Mouse (Mus musculus) left cerebral cortex, postnatal 10 days (tissue): ENCODE measurements around the gene Gm21860. TPM values are rescaled to one million over a fixed set of nuclear protein-coding genes. Genes with fewer than 3 reads are reported as not detected.
A peak's percentile ranks its signal among the peaks of the same experiment; 100 is the strongest.
"Not testable (repeated sequence)": the region's sequence is repeated elsewhere in the genome, so short reads cannot be mapped to it uniquely, and the experiment has no call there.

Experiments used
- DNase-seq, 2 experiments: peaks; one replicate each; pipeline ENCODE4 v3.0.0; 2021 to 2022; ENCODE audit warnings: low spot score in 2 of 2, mixed read lengths in 1 of 2; ENCODE audit errors: extremely low spot score in 1 of 2
- intact Hi-C: fragments of 180-260 bp; cut with DNase I; formaldehyde crosslinking; loops from one replicate; pipeline ENCODE4 v1.15.1; 2025
- total RNA-seq, 2 experiments: library from RNA; stranded (reverse); gene quantifications; 2 replicates each; pipeline ENCODE4 v1.2.3; 2021

The Gm21860 gene
- not detected for total RNA-seq

DNA sequence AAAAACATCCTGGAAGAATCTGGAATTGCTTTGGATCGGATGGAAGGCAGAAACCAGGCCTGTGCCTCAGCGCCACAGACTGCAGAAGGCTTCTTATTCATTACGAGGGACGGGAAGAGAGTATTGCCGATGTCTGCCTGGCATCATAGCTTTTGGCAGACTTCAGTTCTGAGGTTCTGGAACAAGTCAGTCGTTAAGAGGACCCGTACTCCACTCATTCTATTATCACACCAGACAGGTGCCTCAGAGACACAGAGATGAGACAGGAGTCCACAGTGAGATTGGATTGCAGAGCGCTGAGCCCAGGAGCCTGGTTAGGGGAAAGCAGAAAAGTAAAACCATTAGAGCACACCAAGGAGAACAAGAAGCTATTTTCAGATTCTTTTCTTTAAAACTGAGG, at the start of gene Gm21860:
Gene Gm21860 (minus strand): TSS at position 101 of the 400 bp plus-strand sequence.
- intact Hi-C loops, DNase-seq: not testable (repeated sequence)

DNA sequence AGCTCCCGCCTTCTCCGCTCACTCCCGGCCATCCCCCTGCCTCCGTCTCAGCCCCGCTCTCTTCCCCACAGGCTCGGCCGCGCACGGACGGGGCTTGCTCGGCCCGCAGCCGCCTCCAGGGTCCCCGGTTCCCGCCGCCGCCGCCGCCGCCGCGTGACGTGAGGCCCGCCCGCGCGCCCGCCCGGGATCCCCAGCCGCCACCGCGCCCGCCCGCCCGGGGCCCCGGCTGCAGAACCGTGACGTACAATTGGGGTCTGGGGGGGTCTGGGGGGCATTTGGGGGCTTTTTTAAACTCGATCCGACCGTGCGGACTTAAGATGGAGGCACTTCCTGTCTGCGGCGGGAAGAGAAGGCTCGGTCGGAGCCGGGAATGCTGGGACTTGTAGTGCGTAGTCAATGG, 29.8 kb upstream of the Gm21860 start, which contains the start of gene Gm47283:
Gene Gm47283 (plus strand): TSS at position 301 of the 400 bp plus-strand sequence.
- intact Hi-C loops, DNase-seq: not testable (repeated sequence)

DNA sequence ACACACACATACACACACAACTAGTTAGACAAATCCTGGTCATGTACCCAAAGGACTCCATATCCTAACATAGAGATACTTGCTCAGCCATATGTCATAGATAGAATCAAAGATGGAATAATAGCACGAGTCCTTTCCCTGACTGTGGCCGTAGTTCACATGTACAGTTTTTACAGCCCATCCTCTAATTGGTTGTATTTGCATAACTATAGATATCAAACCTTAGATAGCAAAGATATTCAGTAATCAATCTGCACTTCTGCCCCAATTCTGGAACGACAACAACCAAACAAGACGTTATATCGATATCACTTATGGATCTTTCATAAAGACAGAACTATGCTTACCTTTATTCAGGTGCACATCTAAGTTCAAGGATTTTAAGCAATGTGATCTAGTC, 9.4 kb downstream of the Gm21860 start:
- DNase-seq, intact Hi-C loops: not testable (repeated sequence)

- DNase-seq, result peak; percentile 79 to 90
- intact Hi-C loops, result not testable (repeated sequence)
Measured at GRCm38 (mm10) chrY:90744381-90744981, 10.1 kb downstream of the Gm21860 start.

GRCm38 (mm10) chrY:90743811-90744220, 10.8 kb downstream of the Gm21860 start:
- intact Hi-C loops, result no loop called here
- DNase-seq, result peak in 1 of 2 experiments; percentile 39

- intact Hi-C loops, result not testable (repeated sequence)
- DNase-seq, result peak in 1 of 2 experiments; percentile 51
Measured at GRCm38 (mm10) chrY:90743053-90743810, 11.4 kb downstream of the Gm21860 start.

DNA sequence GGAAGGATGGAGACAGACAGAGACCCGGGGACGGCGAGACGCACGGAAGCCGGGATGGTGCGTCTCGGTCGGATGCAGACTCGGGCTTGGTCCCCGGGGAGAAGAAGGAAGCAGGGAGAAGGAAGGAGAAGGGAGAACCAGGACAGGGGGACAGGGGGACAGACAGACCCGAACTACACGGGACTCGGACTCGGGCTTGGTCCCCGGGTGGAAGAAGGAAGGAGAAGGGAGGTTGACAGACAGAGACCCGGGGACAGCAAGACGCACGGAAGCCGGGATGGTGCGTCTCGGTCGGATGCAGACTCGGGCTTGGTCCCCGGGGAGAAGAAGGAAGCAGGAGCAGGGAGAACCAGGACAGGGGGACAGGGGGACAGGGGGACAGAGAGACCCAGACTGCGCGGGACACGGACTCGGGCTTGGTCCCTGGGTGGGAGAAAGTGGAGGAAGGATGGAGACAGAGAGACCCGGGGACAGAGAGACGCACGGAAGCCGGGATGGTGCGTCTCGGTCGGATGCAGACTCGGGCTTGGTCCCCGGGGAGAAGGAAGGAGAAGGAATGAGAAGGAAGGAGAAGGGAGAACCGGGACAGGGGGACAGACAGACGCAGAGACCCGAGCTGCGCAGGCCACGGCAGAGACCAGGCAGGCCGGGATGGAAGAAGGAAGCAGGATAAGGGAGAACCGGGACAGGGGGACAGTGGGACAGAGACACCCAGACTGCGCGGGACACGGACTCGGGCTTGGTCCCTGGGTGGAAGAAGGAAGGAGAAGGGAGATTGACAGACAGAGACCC, 12.2 kb downstream of the Gm21860 start:
- peak in 1 of 2 experiments; percentile 40 for DNase-seq
- intact Hi-C loops, result not testable (repeated sequence)

DNA sequence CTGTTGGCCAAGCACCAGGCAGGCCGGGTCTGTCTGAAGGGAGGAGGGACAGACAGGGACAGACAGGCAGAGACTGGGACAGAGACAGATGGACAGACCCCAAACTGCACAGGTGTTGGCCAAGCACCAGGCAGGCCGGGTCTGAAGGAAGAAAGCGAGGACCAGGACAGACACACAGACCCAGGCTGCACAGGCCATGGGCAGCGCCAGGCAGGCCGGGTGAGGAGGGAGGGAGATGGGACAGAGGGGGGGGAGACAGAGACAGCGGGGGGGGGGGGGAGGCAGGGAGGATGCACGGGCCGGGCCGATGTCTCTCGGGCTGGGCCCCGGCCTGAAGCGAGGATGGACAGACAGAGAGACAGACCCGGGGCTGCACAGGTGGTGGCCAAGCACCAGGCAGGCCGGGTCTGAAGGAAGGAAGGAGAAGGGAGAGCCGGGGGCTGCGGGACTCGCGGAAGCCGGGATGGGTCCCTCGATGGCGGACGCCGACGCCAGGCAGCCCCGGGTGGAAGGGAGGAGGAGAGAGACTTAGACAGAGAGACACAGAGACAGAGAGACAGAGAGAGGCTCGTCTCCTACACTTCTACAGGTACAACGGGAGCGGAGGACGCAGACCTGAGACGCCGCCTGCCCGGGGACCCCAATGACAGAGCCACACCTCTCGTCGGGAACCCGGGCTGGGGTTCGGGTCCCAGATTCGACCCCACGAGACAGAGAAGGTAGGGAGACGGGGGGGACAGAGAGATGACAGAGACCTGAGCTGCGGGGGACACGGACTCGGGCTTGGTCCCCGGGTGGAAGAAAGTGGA, 13.0 kb downstream of the Gm21860 start:
- intact Hi-C loops, result not testable (repeated sequence)
- DNase-seq, result peak in 1 of 2 experiments; percentile 77

DNA sequence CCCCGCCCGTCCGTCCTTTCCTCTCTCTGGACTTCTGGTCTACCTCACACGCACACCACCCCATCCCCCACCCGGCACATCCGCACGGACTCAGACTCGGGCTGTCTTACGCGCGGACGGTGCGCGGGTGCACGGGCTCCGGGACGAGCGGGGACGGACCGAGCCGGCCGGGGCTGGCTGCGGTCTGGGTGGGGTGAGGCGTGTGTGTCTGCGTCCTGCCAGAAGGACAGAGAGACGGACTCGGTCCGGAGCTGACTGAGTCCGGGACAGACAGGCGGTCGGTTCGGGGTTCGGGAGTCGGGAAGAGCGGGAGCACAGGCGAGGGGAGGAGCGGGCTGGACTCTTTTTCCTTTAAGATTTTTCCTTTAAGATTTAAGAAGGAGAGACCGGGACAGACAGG, 13.6 kb downstream of the Gm21860 start:
- peak in 1 of 2 experiments; percentile 80 for DNase-seq
- intact Hi-C loops, result not testable (repeated sequence)

- DNase-seq, result peak in 1 of 2 experiments; percentile 76
- intact Hi-C loops, result no loop called here
Measured at GRCm38 (mm10) chrY:90740013-90740561, 14.5 kb downstream of the Gm21860 start.

DNA sequence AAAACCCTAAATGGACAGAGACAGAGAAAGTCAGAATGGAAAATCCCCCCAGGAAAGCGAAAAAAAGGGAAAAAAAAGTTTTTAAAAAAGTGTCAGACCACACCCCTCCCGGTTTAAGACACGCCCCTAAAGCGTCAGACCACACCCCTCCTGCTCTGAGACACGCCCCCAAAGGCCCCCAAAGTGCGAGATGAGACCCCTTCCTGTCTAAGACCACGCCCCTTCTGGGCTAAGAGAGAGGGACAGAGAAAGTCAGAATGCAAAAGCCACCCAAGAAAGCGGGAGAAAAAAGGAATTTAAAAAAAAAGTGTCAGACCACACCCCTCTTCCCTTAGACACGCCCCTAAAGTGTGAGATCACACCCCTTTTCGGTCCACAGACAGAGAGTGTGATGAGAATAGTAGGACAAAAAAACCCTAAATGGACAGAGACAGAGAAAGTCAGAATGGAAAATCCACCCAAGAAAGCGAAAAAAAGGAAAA, 15.0 kb downstream of the Gm21860 start:
- peak in 1 of 2 experiments; percentile 63 for DNase-seq
- intact Hi-C loops, result not testable (repeated sequence)

- DNase-seq, result peak in 1 of 2 experiments; percentile 71
- intact Hi-C loops, result not testable (repeated sequence)
Measured at GRCm38 (mm10) chrY:90738841-90739530, 15.6 kb downstream of the Gm21860 start.

DNA sequence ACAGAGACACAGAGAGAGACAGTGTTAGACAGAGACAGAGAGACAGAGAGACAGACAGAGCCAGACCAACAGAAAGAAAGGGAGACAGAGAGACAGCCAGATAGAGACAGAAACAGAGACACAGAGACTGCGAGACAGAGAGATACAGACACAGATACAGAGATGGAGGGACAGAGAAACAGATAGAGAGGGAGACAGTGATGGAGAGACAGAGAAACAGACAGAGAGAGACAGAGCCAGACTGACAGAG, 16.3 kb downstream of the Gm21860 start:
- no peak for DNase-seq
- intact Hi-C loops, result no loop called here

DNA sequence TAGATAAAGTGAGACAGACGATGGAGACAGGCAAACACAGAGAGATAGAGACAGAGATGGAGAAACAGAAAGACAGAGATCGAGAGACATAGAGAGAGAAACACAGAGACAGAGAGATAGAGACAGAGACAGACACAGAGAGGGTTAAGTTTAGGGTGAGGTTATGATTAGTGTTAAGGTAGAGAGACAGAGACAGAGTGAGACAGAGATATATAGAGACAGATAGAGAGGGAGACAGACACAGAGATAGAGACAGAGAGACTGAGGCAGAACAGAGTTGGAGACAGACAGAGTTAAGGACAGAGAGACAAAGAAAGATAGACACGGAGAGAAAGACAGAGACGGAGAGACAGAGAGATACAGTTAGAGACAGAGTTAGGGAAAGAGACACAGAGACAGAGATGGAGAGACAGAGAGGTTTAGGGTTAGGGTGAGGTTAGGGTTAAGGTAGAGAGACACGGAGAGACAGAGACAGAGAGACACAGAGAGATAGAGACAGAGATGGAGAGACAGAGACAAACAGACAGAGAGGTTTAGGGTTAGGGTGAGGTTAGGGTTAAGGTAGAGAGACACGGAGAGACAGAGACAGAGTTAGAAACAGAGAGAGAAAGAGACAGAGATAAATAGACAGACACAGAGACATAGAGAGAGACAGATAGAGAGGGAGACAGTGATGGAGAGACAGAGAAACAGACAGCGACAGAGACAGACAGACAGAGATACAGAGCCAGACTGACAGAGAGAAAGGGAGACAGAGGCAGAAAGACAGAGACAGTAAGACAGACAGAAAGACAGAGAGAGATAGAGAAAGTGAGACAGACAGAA, 16.8 kb downstream of the Gm21860 start:
- no peak for DNase-seq
- intact Hi-C loops, result no loop called here

DNA sequence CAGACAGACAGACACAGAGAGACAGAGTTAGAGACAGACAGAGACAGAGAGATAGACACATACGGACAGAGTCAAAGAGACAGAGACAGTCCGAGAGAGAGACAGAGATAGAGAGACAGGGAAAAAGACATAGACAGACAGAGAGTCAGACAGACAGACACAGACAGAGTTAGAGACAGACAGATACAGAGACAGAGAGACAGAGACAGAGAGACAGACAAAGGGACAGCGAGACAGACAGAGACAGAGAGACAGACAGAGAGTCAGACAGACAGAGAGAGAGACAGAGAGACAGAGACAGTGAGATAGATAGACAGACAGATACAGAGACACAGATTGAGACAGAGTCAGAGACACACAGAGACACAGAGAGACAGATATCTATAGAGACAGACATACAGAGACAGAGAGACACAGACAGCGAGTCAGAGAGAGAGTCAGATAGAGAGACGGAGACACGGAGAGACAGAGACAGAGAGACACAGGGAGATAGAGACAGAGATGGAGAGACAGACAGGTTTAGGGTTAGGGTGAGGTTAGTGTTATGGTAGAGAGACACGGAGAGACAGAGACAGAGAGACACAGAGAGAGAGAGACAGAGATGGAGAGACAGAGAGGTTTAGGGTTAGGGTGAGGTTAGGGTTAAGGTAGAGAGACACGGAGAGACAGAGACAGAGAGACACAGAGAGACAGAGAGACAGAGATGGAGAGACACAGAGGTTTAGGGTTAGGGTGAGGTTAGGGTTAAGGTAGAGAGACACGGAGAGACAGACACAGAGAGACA, 18.2 kb downstream of the Gm21860 start:
- intact Hi-C loops, DNase-seq: not testable (repeated sequence)

GRCm38 (mm10) chrY:90735181-90735895, 19.3 kb downstream of the Gm21860 start:
- intact Hi-C loops, DNase-seq: not testable (repeated sequence)
